Mouse (Mus musculus) lung, postnatal 0 days (tissue): ENCODE measurements around the gene Morc1.

Experiments used
- CTCF ChIP-seq: IDR thresholded peaks from 2 replicates; pipeline ENCODE4 v1.5.1; 2016; ENCODE audit warnings: antibody characterized with exemption, mild to moderate bottlenecking
- EP300 ChIP-seq: IDR thresholded peaks from 2 replicates; pipeline ENCODE4 v1.6.1; 2016; ENCODE audit warnings: antibody characterized with exemption, mild to moderate bottlenecking, control low read depth

DNA sequence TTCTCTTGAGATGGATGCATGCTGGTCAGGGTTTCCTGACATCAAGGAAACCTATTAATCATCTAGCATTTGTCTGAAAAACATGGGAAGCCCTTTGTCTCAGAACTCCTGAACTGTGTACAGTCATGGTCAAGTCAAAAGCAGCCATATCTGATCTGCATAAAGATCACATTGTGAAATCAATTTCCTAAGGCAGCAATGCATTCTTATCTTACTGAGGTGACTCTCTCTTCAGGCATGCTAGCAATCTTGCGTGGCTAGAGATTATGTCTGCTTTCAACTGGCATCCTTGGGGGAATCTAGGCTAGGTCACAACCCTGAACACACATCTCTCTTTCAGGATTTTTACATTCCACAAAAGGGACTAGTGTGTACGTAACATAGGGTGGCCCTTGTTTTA lies 215.2 kb downstream of the Morc1 start:
- TF ChIP-seq CTCF (no peak), EP300 (no peak)
